Mouse (Mus musculus) thymus, adult 2 months (tissue): ENCODE results near the gene Ankrd13b. TPM values are rescaled to one million over a fixed set of nuclear protein-coding genes. Genes with fewer than 3 reads are reported as not detected.

ENCODE experiments used
- DNase-seq: peaks from one replicate; pipeline ENCODE4 v3.0.0; 2021
- H3K27ac ChIP-seq: fragments of 200-500 bp; 2 replicates; pipeline ENCODE4 v1.5.1; 2012; ENCODE audit warnings: low read length, control low read depth; ENCODE audit not compliant: control insufficient read depth, insufficient read depth
- H3K27me3 ChIP-seq: fragments of 200-500 bp; 2 replicates; pipeline ENCODE4 v1.6.1; 2012; ENCODE audit warnings: mild to moderate bottlenecking, low read length, moderate library complexity, mixed read lengths; ENCODE audit not compliant: control insufficient read depth, insufficient read depth
- H3K36me3 ChIP-seq: fragments of 200-500 bp; 2 replicates; pipeline ENCODE4 v1.6.1; 2012; ENCODE audit warnings: mild to moderate bottlenecking, low read length, moderate library complexity; ENCODE audit not compliant: control insufficient read depth, insufficient read depth
- H3K4me1 ChIP-seq: fragments of 200-500 bp; replicated peaks from 2 replicates; pipeline ENCODE4 v1.6.1; 2012; ENCODE audit warnings: low read length; ENCODE audit not compliant: control insufficient read depth, insufficient read depth
- H3K4me3 ChIP-seq: fragments of 200-500 bp; 2 replicates; pipeline ENCODE4 v1.5.1; 2012; ENCODE audit warnings: mild to moderate bottlenecking, low read length, control low read depth, moderate library complexity; ENCODE audit not compliant: control insufficient read depth, insufficient read depth
- CTCF ChIP-seq: fragments of 200-500 bp; IDR thresholded peaks from 2 replicates; pipeline ENCODE4 v1.5.1; 2012; ENCODE audit warnings: mild to moderate bottlenecking, control low read depth, low read length, moderate library complexity, borderline replicate concordance; ENCODE audit not compliant: control insufficient read depth, poor library complexity, insufficient read depth; ENCODE audit errors: extremely low read depth
- POLR2A ChIP-seq: fragments of 200-500 bp; IDR thresholded peaks from 2 replicates; pipeline ENCODE4 v1.6.1; 2012; ENCODE audit warnings: mild to moderate bottlenecking, low read length, control low read depth, moderate library complexity; ENCODE audit not compliant: control insufficient read depth, poor library complexity, insufficient read depth; ENCODE audit errors: extremely low read depth
- WGBS: fragments of 180-500 bp; shearing (Covaris S2); methylation state at CpG from one replicate; pipeline ENCODE4 v1.1.7; 2018; 5-methylcytosine and 5-hydroxymethylcytosine counted together
- polyA plus RNA-seq: library from polyadenylated mRNA; depleted of rRNA; stranded (reverse); fragments of >200 nt; gene quantifications from 2 replicates; pipeline ENCODE4 v1.2.3, GENCODE M21; 2012

Ankrd13b gene
- polyA plus RNA-seq, 1 experiment = 47.4 TPM

DNA sequence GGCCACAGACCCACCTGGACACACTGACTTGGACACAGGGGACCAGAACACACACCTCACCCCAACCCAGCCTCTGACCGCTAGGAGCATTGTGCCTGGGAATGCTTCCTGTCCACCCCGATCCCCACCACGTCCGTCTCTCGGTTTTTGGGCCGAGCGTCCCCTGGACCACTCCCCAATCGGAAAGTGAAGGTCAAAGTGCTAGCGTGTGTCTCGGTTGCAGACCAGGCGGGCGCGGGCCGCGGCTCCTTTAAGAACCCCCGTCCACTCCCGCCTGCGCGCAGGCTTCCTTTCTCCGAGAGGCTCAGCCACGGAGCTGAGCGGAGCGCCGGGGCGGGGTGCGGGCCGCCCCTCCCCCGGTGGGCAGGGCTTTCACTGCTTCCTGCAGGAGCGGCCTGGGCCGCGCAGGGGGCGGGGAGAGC lies 3.4 kb upstream of the Ankrd13b start:
- Histone ChIP-seq H3K27ac (peak overlapping the region; percentile 2; the same call in 1 of the 2 replicates), H3K36me3 (no peaks in the 10 kb centered on the region), H3K4me1 (peaks cover 44% of the 10 kb centered on the region), H3K4me3 (peak overlapping the region; percentile 61), H3K27me3 (no peaks in the 10 kb centered on the region; the same call in 1 of the 2 replicates)
- peak; percentile 93 for DNase-seq
- TF ChIP-seq POLR2A (peak; percentile 73), CTCF (peak; percentile 74; the same call in 1 of the 2 replicates)
- WGBS = 1% methylated on average over 31 of the region's 32 CpGs

DNA sequence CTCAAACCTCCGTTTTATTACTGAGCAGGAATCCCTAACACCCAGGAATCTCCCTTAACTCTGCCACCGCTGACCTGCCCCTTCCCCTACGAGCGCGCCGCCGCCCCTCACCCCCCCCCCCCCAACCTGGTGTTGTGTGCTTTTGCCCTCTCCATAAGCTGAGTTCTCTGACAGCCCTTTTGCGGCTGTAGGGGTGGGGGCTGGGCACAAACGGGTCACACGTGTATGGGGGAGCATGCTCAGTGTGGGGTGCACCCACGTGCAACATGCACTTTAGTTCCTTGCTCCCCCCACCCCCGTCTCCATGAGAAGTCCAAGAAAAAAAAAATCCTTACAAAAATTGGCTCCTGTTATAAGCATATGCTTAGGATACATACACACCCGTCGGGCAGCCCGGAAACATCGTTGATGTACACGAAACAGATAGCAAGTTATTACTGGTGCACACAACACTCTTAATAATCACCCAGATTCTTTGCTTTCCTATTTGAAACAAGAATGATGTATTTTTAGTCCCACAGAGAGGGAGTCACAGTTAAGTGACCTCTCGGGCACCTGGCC lies 2.9 kb upstream of the Ankrd13b start:
- H3K27ac ChIP-seq = peak overlapping the region; percentile 2; the same call in 1 of the 2 replicates
- H3K36me3 ChIP-seq = no peaks in the 10 kb centered on the region
- peaks cover 43% of the 10 kb centered on the region for H3K4me1 ChIP-seq
- no peaks in the 10 kb centered on the region; the same call in 1 of the 2 replicates for H3K27me3 ChIP-seq
- peak; percentile 59 for DNase-seq
- WGBS = under 1% methylated on average over 18 of the region's 18 CpGs
- TF ChIP-seq POLR2A = no peak
- no peak for TF ChIP-seq CTCF
- H3K4me3 ChIP-seq = peak overlapping the region; percentile 61

DNA sequence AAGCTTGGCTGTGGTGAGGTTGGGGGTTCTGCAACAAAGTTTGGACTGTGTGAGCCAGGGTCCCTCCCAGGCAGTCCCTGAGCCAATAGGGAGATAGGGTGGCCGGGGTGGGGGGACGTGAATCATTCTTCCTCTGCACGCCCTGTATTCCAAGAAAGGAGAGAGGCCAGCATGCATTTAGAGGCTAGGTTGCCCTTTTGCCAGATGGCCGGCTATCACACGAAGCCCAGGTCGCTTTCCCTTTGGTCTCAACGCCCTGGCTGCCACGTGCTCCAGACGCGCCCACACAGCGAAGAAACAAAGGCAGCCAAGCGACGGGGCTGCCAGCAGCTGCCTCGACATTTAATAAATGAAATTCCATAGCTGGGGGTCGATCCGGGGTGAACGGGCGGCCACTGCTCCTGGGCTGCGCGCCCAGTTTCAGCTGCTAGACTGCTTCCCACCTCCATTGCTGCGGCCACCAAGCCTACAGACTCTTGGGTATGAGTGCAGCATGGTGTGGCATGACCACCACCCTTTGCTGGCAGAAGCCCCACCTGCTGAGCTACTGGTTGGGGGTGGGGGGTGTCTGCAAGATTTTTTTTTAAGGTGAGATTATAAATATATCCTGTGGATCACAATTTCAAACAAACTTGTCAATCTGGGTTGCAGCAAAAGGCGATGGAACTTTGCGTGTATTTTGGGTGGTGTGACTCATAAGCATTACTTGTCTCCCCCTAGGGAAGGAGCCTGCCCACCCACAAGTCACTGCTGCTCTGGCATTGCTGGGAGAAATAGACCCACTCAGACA lies 2.2 kb upstream of the Ankrd13b start:
- WGBS = under 1% methylated on average over 23 of the region's 23 CpGs

GRCm38 (mm10) chr11:77491123-77491501 lies 1.6 kb upstream of the Ankrd13b start:
- TF ChIP-seq CTCF (peak; percentile 97), POLR2A (no peak)
- DNase-seq = peak; percentile 95
- under 1% methylated on average over 13 of the region's 13 CpGs for WGBS
- H3K36me3 ChIP-seq = no peaks in the 10 kb centered on the region
- H3K27ac ChIP-seq = no peak overlapping the region
- H3K27me3 ChIP-seq = no peaks in the 10 kb centered on the region; the same call in 1 of the 2 replicates
- peak overlapping the region; percentile 18; the same call in 1 of the 2 replicates for H3K4me3 ChIP-seq
- peaks cover 45% of the 10 kb centered on the region for H3K4me1 ChIP-seq

More for the DNA sequence above, 2.2 kb upstream of the Ankrd13b start:
- Histone ChIP-seq H3K36me3 (no peaks in the 10 kb centered on the region), H3K4me1 (peaks cover 43% of the 10 kb centered on the region), H3K27me3 (no peaks in the 10 kb centered on the region; the same call in 1 of the 2 replicates), H3K27ac (no peak overlapping the region), H3K4me3 (peak overlapping the region; percentile 18)
- DNase-seq = peak; percentile 33
- TF ChIP-seq POLR2A = no peak
- TF ChIP-seq CTCF = no peak

- no peak for TF ChIP-seq CTCF
- no peak for TF ChIP-seq POLR2A
- Histone ChIP-seq H3K27me3 (no peaks in the 10 kb centered on the region; the same call in 1 of the 2 replicates), H3K4me3 (no peak overlapping the region), H3K36me3 (no peaks in the 10 kb centered on the region), H3K27ac (no peak overlapping the region), H3K4me1 (peaks cover 47% of the 10 kb centered on the region)
- WGBS = 76% methylated on average over 6 of the region's 6 CpGs
- no peak for DNase-seq
Observed at GRCm38 (mm10) chr11:77490451-77490850, 973 bp upstream of the Ankrd13b start.

DNA sequence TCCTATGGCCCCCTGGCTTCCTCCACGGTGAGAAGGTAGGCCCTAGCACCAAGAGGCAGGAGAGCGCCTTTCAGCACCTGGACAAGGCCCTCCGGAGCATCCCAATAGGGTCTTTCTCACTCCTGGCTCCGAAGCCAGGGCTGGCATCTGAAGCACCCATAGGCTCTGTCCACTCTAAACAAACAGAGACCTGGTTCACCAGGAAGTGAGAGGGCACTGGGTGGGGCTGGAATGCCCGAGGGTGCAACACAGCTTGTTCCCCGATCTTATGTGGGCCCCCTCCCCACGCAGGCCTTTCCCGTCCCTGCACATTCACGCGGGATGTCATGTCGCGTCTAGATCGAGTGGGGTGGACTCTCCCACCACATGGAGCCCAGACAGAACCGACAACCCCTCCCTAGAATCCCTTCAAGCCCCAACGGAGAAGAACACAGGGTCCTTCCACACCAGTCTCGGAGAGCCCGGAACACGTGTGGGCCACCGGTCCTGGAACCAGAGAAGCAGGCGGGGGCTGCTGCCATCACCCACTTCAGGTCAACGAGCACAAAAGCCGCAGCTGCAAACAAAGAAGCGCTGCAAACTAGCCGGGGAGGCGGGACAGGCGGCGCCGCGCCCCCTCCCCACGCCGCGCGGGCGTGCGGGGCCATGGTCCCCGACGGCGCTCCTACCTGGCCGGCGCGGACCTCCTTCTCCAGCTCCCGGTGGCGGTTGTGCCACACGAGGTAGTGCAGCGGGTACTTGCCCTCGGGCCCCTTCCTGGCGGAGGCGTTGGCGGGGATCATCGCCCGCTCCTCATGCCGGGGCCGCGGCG lies 502 bp downstream of the Ankrd13b start:
- peak; percentile 42 for DNase-seq
- TF ChIP-seq POLR2A = no peak
- no peak for TF ChIP-seq CTCF
- Histone ChIP-seq H3K36me3 (no peaks in the 10 kb centered on the region), H3K27ac (no peak overlapping the region), H3K27me3 (no peaks in the 10 kb centered on the region; the same call in 1 of the 2 replicates), H3K4me3 (peak overlapping the region; percentile 67), H3K4me1 (peaks cover 51% of the 10 kb centered on the region)
- 8% methylated on average over 54 of the region's 55 CpGs for WGBS
